Mouse (Mus musculus): Measurements from ENCODE around the gene Slc35b4. TPM values are rescaled to one million over a fixed set of nuclear protein-coding genes. Genes with fewer than 3 reads are reported as not detected.

Gene Slc35b4
- polyA plus RNA-seq, 2 experiments = 8.4 to 17.0 TPM

DNA sequence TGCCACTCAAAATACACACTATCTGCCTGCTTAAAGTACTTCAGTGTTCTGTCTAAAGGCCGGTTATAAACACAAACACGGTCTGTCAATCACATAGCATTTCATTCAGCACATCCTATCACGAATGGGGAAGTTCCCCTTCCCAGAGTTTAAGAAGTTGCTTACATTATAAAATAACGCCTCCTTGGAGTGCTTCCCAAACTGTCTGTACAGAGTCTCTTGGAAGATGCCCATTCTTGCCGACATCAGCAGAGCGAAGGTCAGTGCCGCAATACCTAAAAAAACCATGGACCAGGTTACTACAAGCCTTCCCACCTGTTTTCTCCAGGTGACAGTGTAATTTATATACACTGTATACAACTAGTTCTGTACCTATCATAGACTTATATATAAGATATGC, 15.4 kb downstream of the Slc35b4 start:
- Histone ChIP-seq H3K36me3 (replicated peaks; ENCODE audit: control insufficient read depth, insufficient read depth, low read depth) (peaks cover 46% of the 10 kb centered on the region), H3K4me2 (ENCODE audit: low read depth) (no peak overlapping the region)
- 76% methylated on average over 7 of the region's 7 CpGs for WGBS (ENCODE audit: insufficient replicate concordance)

DNA sequence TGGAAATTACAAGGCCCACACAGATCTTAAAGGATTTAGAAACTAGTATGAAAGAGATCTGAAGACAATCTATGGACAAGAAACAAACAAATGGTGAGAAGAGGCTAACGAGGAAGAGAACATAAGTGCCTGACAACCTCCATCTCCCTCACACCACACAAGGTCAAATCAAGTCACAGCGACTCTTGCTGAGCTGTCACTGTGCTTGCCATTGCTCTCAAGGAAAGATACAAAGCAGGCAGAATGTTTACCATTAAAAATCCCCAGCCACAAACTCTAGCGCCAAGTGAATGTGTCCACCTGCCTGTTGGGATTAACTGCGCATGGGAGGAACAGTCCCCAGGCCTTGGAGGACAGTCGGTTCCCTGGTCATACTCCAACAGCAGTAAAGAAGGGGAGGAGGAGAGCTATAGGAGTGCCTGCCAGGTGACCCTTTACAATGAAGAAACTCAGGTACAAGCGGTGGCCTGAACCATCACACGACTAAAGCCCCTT, 16.0 kb downstream of the Slc35b4 start:
- no peak for TF ChIP-seq EP300 (IDR thresholded peaks at IDR 0.05; ENCODE audit: low read depth)
- TF ChIP-seq CTCF (IDR thresholded peaks at IDR 0.05; ENCODE audit: low read depth) = no peak
- Histone ChIP-seq H3K9me3 (ENCODE audit: control insufficient read depth, low read length) (no peaks in the 10 kb centered on the region), H3K9ac (replicated peaks) (no peak overlapping the region), H3K4me2 (ENCODE audit: low read depth) (no peak overlapping the region), H3K36me3 (replicated peaks; ENCODE audit: control insufficient read depth, insufficient read depth, low read depth) (peaks cover 40% of the 10 kb centered on the region), H3K4me3 (ENCODE audit: insufficient read depth in 1 of 2, low read depth in 2 of 2, low read length in 2 of 2) (no peak overlapping the region), H3K27me3 (ENCODE audit: control insufficient read depth, insufficient read depth, low read length) (no peaks in the 10 kb centered on the region), H3K27ac (no peak overlapping the region), H3K4me1 (replicated peaks; ENCODE audit: control insufficient read depth in 2 of 2, insufficient read depth in 2 of 2, low read length in 1 of 2) (peaks cover 23 to 29% of the 10 kb centered on the region in 2 experiments)
- 78% methylated on average over 7 of the region's 7 CpGs for WGBS (ENCODE audit: insufficient replicate concordance)
- no peak for ATAC-seq (ENCODE audit: insufficient read depth)
- no peak for DNase-seq (ENCODE audit: low read depth in 3 of 3, low spot score in 3 of 3)

More for the DNA sequence above, 15.4 kb downstream of the Slc35b4 start:
- TF ChIP-seq EP300 (IDR thresholded peaks at IDR 0.05; ENCODE audit: low read depth) (no peak), CTCF (IDR thresholded peaks at IDR 0.05; ENCODE audit: low read depth) (no peak)
- no peaks in the 10 kb centered on the region for H3K27me3 ChIP-seq (ENCODE audit: control insufficient read depth, insufficient read depth, low read length)
- peaks cover 16 to 23% of the 10 kb centered on the region in 2 experiments for H3K4me1 ChIP-seq (replicated peaks; ENCODE audit: control insufficient read depth in 2 of 2, insufficient read depth in 2 of 2, low read length in 1 of 2)
- no peak for ATAC-seq (ENCODE audit: insufficient read depth)
- no peaks in the 10 kb centered on the region for H3K9me3 ChIP-seq (ENCODE audit: control insufficient read depth, low read length)
- no peak for DNase-seq (ENCODE audit: low read depth in 3 of 3, low spot score in 3 of 3)
- no peak overlapping the region for H3K9ac ChIP-seq (replicated peaks)
- no peak overlapping the region for H3K27ac ChIP-seq
- H3K4me3 ChIP-seq (ENCODE audit: insufficient read depth in 1 of 2, low read depth in 2 of 2, low read length in 2 of 2) = no peak overlapping the region

DNA sequence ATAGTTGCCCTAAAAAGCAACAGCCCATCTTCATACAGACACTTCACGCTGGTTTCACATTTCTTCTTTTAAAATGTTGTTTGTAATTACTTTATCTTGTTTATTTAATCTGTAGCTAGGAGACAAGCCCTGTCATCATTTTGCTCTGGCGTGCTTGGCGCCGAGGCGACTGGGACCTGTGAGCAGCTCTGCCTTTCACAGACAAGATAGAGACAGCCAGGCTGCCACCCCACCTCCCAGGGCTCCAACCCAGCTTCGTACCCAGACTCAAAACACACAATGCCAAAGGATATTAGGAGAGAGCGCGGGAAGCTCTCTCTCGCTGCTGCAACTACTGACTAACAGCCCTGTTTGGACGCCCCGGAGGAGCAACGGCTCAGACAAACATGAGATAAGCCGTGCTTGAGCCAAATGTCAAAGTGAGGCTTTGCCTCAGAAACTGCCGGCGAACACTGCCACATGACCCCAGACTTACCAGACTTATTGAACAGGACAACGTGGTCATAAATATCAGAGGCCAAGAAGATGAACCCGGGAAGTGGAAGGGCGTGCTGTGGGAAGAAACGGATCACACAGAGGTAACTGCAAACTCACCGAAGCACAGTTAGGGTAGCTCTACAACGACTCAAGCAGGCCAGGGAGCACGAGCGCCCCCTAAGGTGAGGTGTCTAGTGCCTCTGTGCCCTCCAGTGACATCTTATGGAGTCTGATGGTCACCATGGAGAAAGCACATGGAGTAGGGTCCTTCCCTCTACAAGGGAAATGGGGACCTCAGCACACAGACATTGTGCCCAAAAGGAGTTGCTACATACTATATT, 16.7 kb downstream of the Slc35b4 start:
- Histone ChIP-seq H3K9ac (replicated peaks) (no peak overlapping the region), H3K27me3 (ENCODE audit: control insufficient read depth, insufficient read depth, low read length) (no peaks in the 10 kb centered on the region), H3K9me3 (ENCODE audit: control insufficient read depth, low read length) (no peaks in the 10 kb centered on the region), H3K4me3 (ENCODE audit: insufficient read depth in 1 of 2, low read depth in 2 of 2, low read length in 2 of 2) (no peak overlapping the region), H3K4me1 (replicated peaks; ENCODE audit: control insufficient read depth in 2 of 2, insufficient read depth in 2 of 2, low read length in 1 of 2) (peaks cover 29 to 36% of the 10 kb centered on the region in 2 experiments), H3K27ac (no peak overlapping the region), H3K4me2 (ENCODE audit: low read depth) (no peak overlapping the region), H3K36me3 (replicated peaks; ENCODE audit: control insufficient read depth, insufficient read depth, low read depth) (peaks cover 36% of the 10 kb centered on the region)
- ATAC-seq (ENCODE audit: insufficient read depth) (no peak), DNase-seq (ENCODE audit: low read depth in 3 of 3, low spot score in 3 of 3) (no peak)
- peak; percentile 74 for TF ChIP-seq CTCF (IDR thresholded peaks at IDR 0.05; ENCODE audit: low read depth)
- TF ChIP-seq EP300 (IDR thresholded peaks at IDR 0.05; ENCODE audit: low read depth) = no peak
- 64% methylated on average over 23 of the region's 23 CpGs for WGBS (ENCODE audit: insufficient replicate concordance)

DNA sequence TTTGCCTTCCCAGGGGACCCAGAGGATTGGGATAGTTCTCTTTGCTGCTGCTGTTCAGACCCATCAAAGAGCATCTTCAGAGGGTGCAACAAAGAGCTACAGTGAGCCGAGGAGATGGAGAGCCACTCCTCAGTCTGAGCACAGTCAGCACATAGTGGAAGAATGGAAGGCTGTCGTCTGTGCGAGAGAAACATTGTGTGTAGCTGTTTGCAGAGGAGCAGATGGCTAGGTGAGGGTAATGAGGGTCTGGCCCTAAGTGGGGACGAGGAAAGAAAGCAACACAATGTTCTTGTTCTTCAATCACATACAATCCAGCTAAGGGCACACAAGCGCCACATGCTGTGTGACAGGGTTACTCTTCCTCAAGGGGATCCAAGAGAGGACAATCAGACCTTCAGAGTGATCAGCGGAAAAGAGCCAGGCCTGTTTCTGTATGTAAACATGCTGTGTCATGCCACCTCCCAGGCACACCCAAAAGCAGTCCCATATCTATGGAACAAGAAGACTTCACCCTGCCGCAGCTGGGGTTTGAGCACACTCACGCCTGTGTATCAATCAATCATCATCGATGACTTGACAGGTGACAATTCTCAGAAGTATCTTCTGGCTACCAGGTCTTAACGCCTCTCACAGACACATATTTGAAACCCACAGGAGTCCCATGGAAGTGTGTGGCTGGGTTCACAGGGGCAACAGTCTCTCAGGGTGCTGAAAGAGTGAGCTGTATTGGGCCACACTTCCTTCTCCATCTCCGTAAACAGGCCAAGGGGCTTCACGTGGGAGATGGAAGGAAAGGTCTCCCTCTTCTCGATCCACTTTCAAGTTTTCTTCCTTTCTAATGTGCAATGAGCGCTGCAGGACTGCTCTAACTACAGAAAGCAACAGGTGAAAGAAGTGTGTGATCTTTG, 19.8 kb downstream of the Slc35b4 start:
- 35% methylated on average over 14 of the region's 14 CpGs for WGBS (ENCODE audit: insufficient replicate concordance)

More for the DNA sequence above, 19.8 kb downstream of the Slc35b4 start:
- Histone ChIP-seq H3K36me3 (replicated peaks; ENCODE audit: control insufficient read depth, insufficient read depth, low read depth) (peaks cover 26% of the 10 kb centered on the region), H3K27me3 (ENCODE audit: control insufficient read depth, insufficient read depth, low read length) (no peaks in the 10 kb centered on the region), H3K9me3 (ENCODE audit: control insufficient read depth, low read length) (no peaks in the 10 kb centered on the region), H3K4me3 (ENCODE audit: insufficient read depth in 1 of 2, low read depth in 2 of 2, low read length in 2 of 2) (peak overlapping the region; percentile 4 to 22; a peak in 2 of 4 replicates), H3K4me2 (ENCODE audit: low read depth) (peak overlapping the region; percentile 61), H3K4me1 (replicated peaks; ENCODE audit: control insufficient read depth in 2 of 2, insufficient read depth in 2 of 2, low read length in 1 of 2) (peaks cover 44 to 52% of the 10 kb centered on the region in 2 experiments), H3K27ac (peak overlapping the region; percentile 88), H3K9ac (replicated peaks) (peak overlapping the region; percentile 57)
- DNase-seq (ENCODE audit: low read depth in 3 of 3, low spot score in 3 of 3) (peak; percentile 76 to 89 (median 81)), ATAC-seq (ENCODE audit: insufficient read depth) (peak; percentile 91)
- TF ChIP-seq EP300 (IDR thresholded peaks at IDR 0.05; ENCODE audit: low read depth) (peak; percentile 78), CTCF (IDR thresholded peaks at IDR 0.05; ENCODE audit: low read depth) (no peak)

Data from liver, embryonic 14.5 days (tissue).